Mouse (Mus musculus): ENCODE measurements around the gene Sumo3. TPM values are rescaled to one million over a fixed set of nuclear protein-coding genes. Genes with fewer than 3 reads are reported as not detected.
A peak's percentile ranks its signal among the peaks of the same experiment; 100 is the strongest.

Gene Sumo3
- total and polyA plus RNA-seq, 2 experiments from 2014 or later, result 112 to 128 TPM

DNA sequence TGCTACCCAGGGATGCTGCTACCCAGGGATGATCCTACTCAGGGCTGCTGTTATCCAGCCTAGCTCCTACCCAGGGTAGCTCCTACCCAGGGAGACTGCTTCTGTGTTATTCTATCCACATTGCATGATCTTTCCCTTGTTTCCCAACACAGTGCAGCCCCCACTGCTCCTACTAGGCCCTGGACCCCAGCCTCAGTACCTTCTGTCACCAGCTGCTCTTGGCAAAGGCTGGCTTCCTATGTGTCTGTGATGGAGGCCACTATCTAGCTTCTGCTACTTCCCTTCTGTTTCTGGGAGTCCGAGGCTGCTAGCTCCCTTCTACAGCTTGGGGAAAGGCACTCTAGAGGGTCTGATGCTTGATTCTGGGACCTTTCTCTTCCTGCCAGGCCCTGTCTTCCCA lies 41.6 kb downstream of the Sumo3 start:
- DNase-seq (ENCODE audit: low spot score) (no peak), ATAC-seq (ENCODE audit: insufficient read depth, low read depth) (no peak)
- TF ChIP-seq CTCF (IDR thresholded peaks at IDR 0.05; ENCODE audit: low read depth) (no peak), EP300 (IDR thresholded peaks at IDR 0.05; ENCODE audit: low read depth) (no peak)
- H3K27ac ChIP-seq (ENCODE audit: low read depth), result no peak overlapping the region
- H3K4me3 ChIP-seq (ENCODE audit: low read depth, low read length), result no peak overlapping the region
- H3K36me3 ChIP-seq (replicated peaks; ENCODE audit: control insufficient read depth, insufficient read depth, low read length), result peaks cover 47% of the 10 kb centered on the region
- no peaks in the 10 kb centered on the region for H3K4me1 ChIP-seq (ENCODE audit: control insufficient read depth, insufficient read depth)
- WGBS, result 64% methylated on average over 1 of the region's 1 CpGs
- H3K9ac ChIP-seq (replicated peaks; ENCODE audit: low read depth, low read length), result no peak overlapping the region
- no peaks in the 10 kb centered on the region for H3K27me3 ChIP-seq (ENCODE audit: control insufficient read depth, insufficient read depth, low read length)
- H3K9me3 ChIP-seq (replicated peaks; ENCODE audit: control insufficient read depth, low read length), result no peaks in the 10 kb centered on the region
- no peak overlapping the region for H3K4me2 ChIP-seq (ENCODE audit: low read depth, low read length)

DNA sequence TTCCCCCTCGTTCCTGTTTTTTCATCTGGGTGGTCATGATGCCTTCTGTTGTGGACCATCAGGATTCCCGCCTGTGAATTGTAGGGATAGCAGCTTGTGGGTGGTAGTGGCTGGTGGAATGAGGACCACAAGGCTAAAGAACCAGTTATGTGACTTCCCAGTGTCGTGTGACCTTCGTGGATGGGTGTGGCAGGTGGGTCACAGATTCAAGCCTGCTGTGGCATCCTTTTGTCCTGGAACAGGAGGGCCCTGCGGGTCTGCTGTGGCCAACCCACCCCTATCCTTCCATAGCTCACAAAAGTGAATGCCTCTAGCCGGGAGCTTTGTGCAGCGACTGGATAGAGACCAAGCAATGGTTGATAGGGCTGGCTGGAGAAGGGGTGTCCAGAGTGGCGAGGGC lies 42.0 kb downstream of the Sumo3 start:
- no peak for ATAC-seq (ENCODE audit: insufficient read depth, low read depth)
- DNase-seq (ENCODE audit: low spot score), result no peak
- TF ChIP-seq CTCF (IDR thresholded peaks at IDR 0.05; ENCODE audit: low read depth), result no peak
- TF ChIP-seq EP300 (IDR thresholded peaks at IDR 0.05; ENCODE audit: low read depth), result no peak
- no peak overlapping the region for H3K4me2 ChIP-seq (ENCODE audit: low read depth, low read length)
- H3K4me3 ChIP-seq (ENCODE audit: low read depth, low read length), result no peak overlapping the region
- WGBS, result 85% methylated on average over 8 of the region's 8 CpGs
- H3K9ac ChIP-seq (replicated peaks; ENCODE audit: low read depth, low read length), result no peak overlapping the region
- peaks cover 44% of the 10 kb centered on the region for H3K36me3 ChIP-seq (replicated peaks; ENCODE audit: control insufficient read depth, insufficient read depth, low read length)
- no peaks in the 10 kb centered on the region for H3K4me1 ChIP-seq (ENCODE audit: control insufficient read depth, insufficient read depth)
- no peak overlapping the region for H3K27ac ChIP-seq (ENCODE audit: low read depth)
- H3K9me3 ChIP-seq (replicated peaks; ENCODE audit: control insufficient read depth, low read length), result no peaks in the 10 kb centered on the region
- H3K27me3 ChIP-seq (ENCODE audit: control insufficient read depth, insufficient read depth, low read length), result no peaks in the 10 kb centered on the region

DNA sequence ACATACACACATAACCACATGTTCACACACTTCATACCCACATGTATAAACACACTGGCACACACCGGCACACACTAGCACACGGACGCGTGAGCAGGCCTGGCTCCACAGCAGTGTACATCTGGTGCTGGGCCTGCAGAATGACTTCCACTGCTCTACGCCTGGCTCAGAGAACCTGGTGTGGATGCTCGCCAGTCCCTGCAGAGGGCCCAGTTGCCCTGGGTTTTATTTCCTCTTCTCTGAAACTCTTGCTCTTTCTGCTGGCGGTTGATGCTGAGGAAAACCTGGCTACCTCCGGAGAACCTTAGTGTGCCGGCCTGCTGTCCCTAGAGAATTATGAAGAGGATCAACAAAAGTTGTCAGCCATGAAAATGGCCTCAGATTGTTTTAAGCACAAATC lies 46.1 kb downstream of the Sumo3 start:
- no peaks in the 10 kb centered on the region for H3K27me3 ChIP-seq (ENCODE audit: control insufficient read depth, insufficient read depth, low read length)
- no peak for ATAC-seq (ENCODE audit: insufficient read depth, low read depth)
- no peaks in the 10 kb centered on the region for H3K9me3 ChIP-seq (replicated peaks; ENCODE audit: control insufficient read depth, low read length)
- H3K4me2 ChIP-seq (ENCODE audit: low read depth, low read length), result no peak overlapping the region
- no peak for DNase-seq (ENCODE audit: low spot score)
- H3K36me3 ChIP-seq (replicated peaks; ENCODE audit: control insufficient read depth, insufficient read depth, low read length), result 0 out of 2 replicates have a peak, but pooled peaks cover 3% of the 10 kb centered on the region
- TF ChIP-seq CTCF (IDR thresholded peaks at IDR 0.05; ENCODE audit: low read depth) (no peak), EP300 (IDR thresholded peaks at IDR 0.05; ENCODE audit: low read depth) (no peak)
- 85% methylated on average over 9 of the region's 9 CpGs for WGBS
- no peak overlapping the region for H3K4me3 ChIP-seq (ENCODE audit: low read depth, low read length)
- H3K9ac ChIP-seq (replicated peaks; ENCODE audit: low read depth, low read length), result no peak overlapping the region
- no peak overlapping the region for H3K27ac ChIP-seq (ENCODE audit: low read depth)
- H3K4me1 ChIP-seq (ENCODE audit: control insufficient read depth, insufficient read depth), result no peaks in the 10 kb centered on the region

DNA sequence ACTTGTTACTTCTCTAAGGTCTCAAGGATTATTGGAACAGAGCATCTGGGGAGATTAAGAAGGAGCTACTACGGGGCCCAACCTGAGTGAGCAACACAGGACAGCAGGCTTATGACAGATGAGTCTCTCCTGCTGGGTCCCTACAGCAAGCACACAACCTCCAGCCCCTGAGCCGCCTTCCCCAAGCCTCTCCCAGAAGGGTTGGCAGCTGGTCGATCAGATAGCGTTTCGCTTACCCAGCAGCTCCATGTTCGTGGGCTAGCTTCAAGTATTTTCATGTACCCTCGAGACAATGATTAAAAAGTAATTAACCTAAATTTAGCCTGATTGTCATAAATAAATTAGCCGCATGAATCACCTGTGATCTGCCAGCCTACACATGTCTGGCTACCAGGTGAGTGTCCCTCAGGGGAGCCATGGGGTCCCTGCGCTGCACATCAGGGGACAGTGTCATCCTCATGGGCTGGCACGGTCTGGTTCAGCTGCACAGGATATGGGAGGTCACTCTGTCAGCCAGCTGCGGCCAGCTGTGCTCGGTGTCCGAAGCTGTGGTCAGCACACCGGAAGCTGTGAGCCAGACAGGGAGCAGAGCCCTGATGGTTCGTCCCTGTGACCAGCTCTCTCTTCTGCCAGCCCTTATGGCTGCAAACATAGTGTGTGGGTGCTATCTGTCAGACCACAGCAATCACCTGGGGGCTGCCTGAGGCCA lies 52.5 kb downstream of the Sumo3 start:
- WGBS, result 55% methylated on average over 15 of the region's 15 CpGs
- Histone ChIP-seq H3K4me2 (ENCODE audit: low read depth, low read length) (no peak overlapping the region), H3K9me3 (replicated peaks; ENCODE audit: control insufficient read depth, low read length) (no peaks in the 10 kb centered on the region), H3K27ac (ENCODE audit: low read depth) (no peak overlapping the region), H3K27me3 (ENCODE audit: control insufficient read depth, insufficient read depth, low read length) (no peaks in the 10 kb centered on the region), H3K36me3 (replicated peaks; ENCODE audit: control insufficient read depth, insufficient read depth, low read length) (no peaks in the 10 kb centered on the region), H3K9ac (replicated peaks; ENCODE audit: low read depth, low read length) (no peak overlapping the region), H3K4me3 (ENCODE audit: low read depth, low read length) (no peak overlapping the region), H3K4me1 (ENCODE audit: control insufficient read depth, insufficient read depth) (no peaks in the 10 kb centered on the region)
- DNase-seq (ENCODE audit: low spot score) (no peak), ATAC-seq (ENCODE audit: insufficient read depth, low read depth) (peak; percentile 30; the same call in 1 of the 2 replicates)
- no peak for TF ChIP-seq EP300 (IDR thresholded peaks at IDR 0.05; ENCODE audit: low read depth)
- no peak for TF ChIP-seq CTCF (IDR thresholded peaks at IDR 0.05; ENCODE audit: low read depth)

DNA sequence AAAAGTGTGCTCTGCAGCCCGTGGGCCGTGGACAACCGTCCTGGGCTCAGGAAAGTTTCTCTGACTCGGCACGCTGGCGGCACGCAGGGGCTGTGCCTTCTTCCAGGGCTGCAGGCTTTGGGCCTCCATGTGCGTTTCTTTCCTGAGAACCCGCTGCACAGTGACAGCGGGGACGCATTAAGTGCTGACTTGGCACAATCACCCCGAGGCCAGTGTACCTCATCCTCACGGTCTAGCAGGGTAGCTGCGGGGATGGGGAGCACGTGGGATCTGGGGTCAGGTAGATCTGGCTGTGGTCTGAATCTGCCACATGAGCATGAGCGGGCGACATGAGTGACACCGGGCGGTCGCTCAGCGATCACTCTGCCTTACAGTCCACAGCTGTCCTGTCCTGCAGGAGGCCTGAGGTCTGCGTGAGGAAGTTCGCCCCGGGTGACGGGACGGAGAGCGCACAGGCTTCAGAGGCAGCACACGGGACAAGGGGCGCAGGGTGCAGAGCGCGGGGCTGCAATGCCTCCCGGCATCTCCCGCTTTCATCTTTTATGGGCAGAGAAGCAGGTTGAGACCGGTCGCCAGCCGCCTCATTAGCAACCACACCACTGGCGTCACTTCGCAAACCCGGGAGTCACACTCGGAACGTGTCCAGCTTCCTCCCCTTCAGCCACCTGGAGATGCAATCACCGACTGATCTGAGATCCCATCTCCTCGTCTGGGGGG lies 58.2 kb downstream of the Sumo3 start:
- Histone ChIP-seq H3K27ac (ENCODE audit: low read depth) (no peak overlapping the region), H3K4me3 (ENCODE audit: low read depth, low read length) (no peak overlapping the region), H3K4me2 (ENCODE audit: low read depth, low read length) (no peak overlapping the region), H3K4me1 (ENCODE audit: control insufficient read depth, insufficient read depth) (no peaks in the 10 kb centered on the region), H3K27me3 (ENCODE audit: control insufficient read depth, insufficient read depth, low read length) (no peaks in the 10 kb centered on the region), H3K9ac (replicated peaks; ENCODE audit: low read depth, low read length) (no peak overlapping the region), H3K36me3 (replicated peaks; ENCODE audit: control insufficient read depth, insufficient read depth, low read length) (no peaks in the 10 kb centered on the region), H3K9me3 (replicated peaks; ENCODE audit: control insufficient read depth, low read length) (no peaks in the 10 kb centered on the region)
- DNase-seq (ENCODE audit: low spot score) (no peak), ATAC-seq (ENCODE audit: insufficient read depth, low read depth) (no peak)
- TF ChIP-seq CTCF (IDR thresholded peaks at IDR 0.05; ENCODE audit: low read depth) (no peak), EP300 (IDR thresholded peaks at IDR 0.05; ENCODE audit: low read depth) (no peak)
- 36% methylated on average over 43 of the region's 43 CpGs for WGBS

Data from heart, postnatal 0 days (tissue).